Mouse (Mus musculus): Measurements from ENCODE around the gene Arhgap15.

- TF ChIP-seq CTCF (IDR thresholded peaks at IDR 0.05): no peak
- no peak for TF ChIP-seq POLR2A (IDR thresholded peaks at IDR 0.05; ENCODE audit: insufficient read depth, low read depth, low read length)
Measured at GRCm38 (mm10) chr2:43739190-43739818, 9.3 kb upstream of the Arhgap15 start.

All from heart, adult 2 months (tissue).